Mouse (Mus musculus) cerebellum, adult 2 months (tissue): ENCODE measurements around the gene Nr6a1. TPM values are rescaled to one million over a fixed set of nuclear protein-coding genes. Genes with fewer than 3 reads are reported as not detected.

ENCODE experiments used
- DNase-seq, 2 experiments: peaks; one replicate each; pipeline ENCODE4 v3.0.0; 2021
- H3K27ac ChIP-seq: fragments of 200-500 bp; 2 replicates; pipeline ENCODE4 v1.5.1; 2012; ENCODE audit warnings: low read length, control low read depth, inconsistent platforms; ENCODE audit not compliant: insufficient read depth
- H3K27me3 ChIP-seq: fragments of 200-500 bp; 2 replicates; pipeline ENCODE4 v1.6.1; 2012; ENCODE audit warnings: inconsistent platforms, mild to moderate bottlenecking, low read length, moderate library complexity; ENCODE audit not compliant: control insufficient read depth, insufficient read depth
- H3K4me1 ChIP-seq: fragments of 200-500 bp; 2 replicates; pipeline ENCODE4 v1.6.1; 2011; ENCODE audit warnings: low read length; ENCODE audit not compliant: control insufficient read depth, insufficient read depth
- H3K4me3 ChIP-seq: fragments of 200-500 bp; replicated peaks from 2 replicates; pipeline ENCODE3; 2011; ENCODE audit warnings: mild to moderate bottlenecking, low read depth, low read length, control low read depth; ENCODE audit not compliant: insufficient read depth
- CTCF ChIP-seq: fragments of 200-500 bp; IDR thresholded peaks from 2 replicates; pipeline ENCODE4 v1.5.1; 2011; ENCODE audit warnings: low read depth, mild to moderate bottlenecking, control low read depth, low read length, moderate library complexity, borderline replicate concordance; ENCODE audit not compliant: insufficient read depth
- POLR2A ChIP-seq: fragments of 200-500 bp; IDR thresholded peaks from 2 replicates; pipeline ENCODE4 v1.6.1; 2011; ENCODE audit warnings: low read length, control low read depth, borderline replicate concordance; ENCODE audit not compliant: insufficient read depth
- WGBS: fragments of 180-500 bp; shearing (Covaris S2); methylation state at CpG from one replicate; pipeline ENCODE4 v1.1.7; 2018; 5-methylcytosine and 5-hydroxymethylcytosine counted together
- polyA plus RNA-seq: library from polyadenylated mRNA; depleted of rRNA; stranded (reverse); fragments of >200 nt; gene quantifications from 2 replicates; pipeline ENCODE4 v1.2.3, GENCODE M21; 2012; rRNA removed

The Nr6a1 gene
- polyA plus RNA-seq: 5.2 and 6.7 TPM in 2 replicates

- WGBS: 9% methylated on average over 18 of the region's 19 CpGs
- H3K27ac ChIP-seq: no peak within 1 kb of the TSS
- DNase-seq: peak; percentile 56 to 65
- no peaks in the 10 kb centered on the region for H3K4me1 ChIP-seq
- TF ChIP-seq POLR2A: no peak
- TF ChIP-seq CTCF: peak; percentile 73
- no peaks in the 10 kb centered on the region; the same call in 1 of the 2 replicates for H3K27me3 ChIP-seq
- peak within 1 kb of the TSS; percentile 63 for H3K4me3 ChIP-seq
Measured at GRCm38 (mm10) chr2:38927115-38927979, at the start of gene Nr6a1. TSS of gene Nr6a1 (minus strand) at chr2:38927688.

GRCm38 (mm10) chr2:38975941-38976805 is 48.7 kb upstream of the Nr6a1 start:
- 81% methylated on average over 21 of the region's 21 CpGs for WGBS
- DNase-seq: no peak
- Histone ChIP-seq H3K4me1 (no peaks in the 10 kb centered on the region), H3K27me3 (no peaks in the 10 kb centered on the region), H3K4me3 (no peak overlapping the region), H3K27ac (no peak overlapping the region)
- TF ChIP-seq CTCF: no peak
- TF ChIP-seq POLR2A: no peak

- no peak overlapping the region for H3K27ac ChIP-seq
- TF ChIP-seq POLR2A (no peak), CTCF (no peak)
- no peaks in the 10 kb centered on the region for H3K4me1 ChIP-seq
- no peaks in the 10 kb centered on the region for H3K27me3 ChIP-seq
- H3K4me3 ChIP-seq: no peak overlapping the region
- DNase-seq: no peak
- 87% methylated on average over 3 of the region's 3 CpGs for WGBS
Measured at GRCm38 (mm10) chr2:38975181-38975580, 47.7 kb upstream of the Nr6a1 start.

GRCm38 (mm10) chr2:38974171-38974570 is 46.7 kb upstream of the Nr6a1 start:
- WGBS: 13% methylated on average over 2 of the region's 2 CpGs
- TF ChIP-seq POLR2A: no peak
- TF ChIP-seq CTCF: no peak
- no peak overlapping the region for H3K27ac ChIP-seq

GRCm38 (mm10) chr2:38973701-38974100 is 46.2 kb upstream of the Nr6a1 start:
- no peak for DNase-seq
- no peak overlapping the region for H3K27ac ChIP-seq
- TF ChIP-seq POLR2A: no peak
- no peak for TF ChIP-seq CTCF
- H3K4me3 ChIP-seq: no peak overlapping the region
- H3K27me3 ChIP-seq: no peaks in the 10 kb centered on the region
- H3K4me1 ChIP-seq: no peaks in the 10 kb centered on the region
- 35% methylated on average over 7 of the region's 7 CpGs for WGBS

More at GRCm38 (mm10) chr2:38974171-38974570, 46.7 kb upstream of the Nr6a1 start:
- Histone ChIP-seq H3K4me1 (no peaks in the 10 kb centered on the region), H3K27me3 (no peaks in the 10 kb centered on the region), H3K4me3 (no peak overlapping the region)
- DNase-seq: no peak

- no peak for TF ChIP-seq CTCF
- TF ChIP-seq POLR2A: no peak
- no peaks in the 10 kb centered on the region for H3K27me3 ChIP-seq
- WGBS: 37% methylated on average over 2 of the region's 2 CpGs
- DNase-seq: no peak
- H3K4me1 ChIP-seq: no peaks in the 10 kb centered on the region
- no peak overlapping the region for H3K27ac ChIP-seq
- no peak overlapping the region for H3K4me3 ChIP-seq
Measured at GRCm38 (mm10) chr2:38973223-38973622, 45.7 kb upstream of the Nr6a1 start.

- Histone ChIP-seq H3K4me1 (no peaks in the 10 kb centered on the region), H3K4me3 (no peak overlapping the region), H3K27me3 (no peaks in the 10 kb centered on the region), H3K27ac (no peak overlapping the region)
- DNase-seq: no peak
- WGBS: 58% methylated on average over 5 of the region's 5 CpGs
- TF ChIP-seq POLR2A: no peak
- TF ChIP-seq CTCF: no peak
Measured at GRCm38 (mm10) chr2:38970057-38970456, 42.6 kb upstream of the Nr6a1 start.
